Mouse (Mus musculus) lung, postnatal 0 days (tissue): ENCODE results near the gene Usp24.

ENCODE experiments used
- CTCF ChIP-seq: IDR thresholded peaks from 2 replicates; pipeline ENCODE4 v1.5.1; 2016; ENCODE audit warnings: antibody characterized with exemption, mild to moderate bottlenecking
- EP300 ChIP-seq: IDR thresholded peaks from 2 replicates; pipeline ENCODE4 v1.6.1; 2016; ENCODE audit warnings: antibody characterized with exemption, mild to moderate bottlenecking, control low read depth

- no peak for TF ChIP-seq CTCF
- no peak for TF ChIP-seq EP300
These were observed 151.6 kb downstream of the Usp24 start for GRCm38 (mm10) chr4:106467420-106468110.
